Mouse (Mus musculus) MEL (cell line): ENCODE data around the gene Prdm9. TPM values are rescaled to one million over a fixed set of nuclear protein-coding genes. Genes with fewer than 3 reads are reported as not detected.

Experiments used
- DNase-seq: peaks from one replicate; pipeline ENCODE4 v3.0.0; 2011; ENCODE audit warnings: low read depth, low spot score
- H3K27ac ChIP-seq: 2 replicates; pipeline ENCODE4 v1.5.1; 2012; ENCODE audit warnings: low read depth, mild to moderate bottlenecking, control low read depth, low read length, moderate library complexity; ENCODE audit not compliant: control insufficient read depth
- H3K27me3 ChIP-seq, 2 experiments: fragments of 150-350 bp in 1 of 2; sonication (generic) in 1 of 2; 2 replicates each; pipeline ENCODE4 v1.6.1; 2012; ENCODE audit warnings: low read length in 2 of 2, mild to moderate bottlenecking in 2 of 2, improper control_type of control experiment in 1 of 2, moderate library complexity in 1 of 2; ENCODE audit not compliant: insufficient read depth in 2 of 2, control insufficient read depth in 1 of 2
- H3K36me3 ChIP-seq, 2 experiments: 2 replicates each; pipeline ENCODE4 v1.6.1; 2012 to 2014; ENCODE audit warnings: low read length in 2 of 2, improper control_type of control experiment in 1 of 2, inconsistent platforms in 1 of 2, mild to moderate bottlenecking in 1 of 2; ENCODE audit not compliant: insufficient read depth in 2 of 2, control insufficient read depth in 1 of 2
- H3K4me1 ChIP-seq, 2 experiments: fragments of 150-350 bp in 1 of 2; sonication (generic) in 1 of 2; 2 replicates each; pipeline ENCODE4 v1.6.1; 2012; ENCODE audit warnings: low read length in 2 of 2, improper control_type of control experiment in 1 of 2, mild to moderate bottlenecking in 1 of 2; ENCODE audit not compliant: insufficient read depth in 2 of 2, control insufficient read depth in 1 of 2
- H3K4me3 ChIP-seq, 2 experiments: fragments of 150-350 bp in 1 of 2; sonication (generic) in 1 of 2; 2 replicates each; pipeline ENCODE4 v1.5.1; 2012; ENCODE audit warnings: low read depth in 2 of 2, low read length in 2 of 2, mild to moderate bottlenecking in 2 of 2, moderate library complexity in 2 of 2, control low read depth in 1 of 2, improper control_type of control experiment in 1 of 2; ENCODE audit not compliant: control insufficient read depth in 1 of 2, insufficient read depth in 1 of 2
- H3K79me2 ChIP-seq: 2 replicates; pipeline ENCODE4 v1.6.1; 2012; ENCODE audit warnings: mild to moderate bottlenecking, low read length, moderate library complexity; ENCODE audit not compliant: control insufficient read depth, poor library complexity, insufficient read depth
- H3K9ac ChIP-seq: 2 replicates; pipeline ENCODE4 v1.6.1; 2012; ENCODE audit warnings: low read depth, mild to moderate bottlenecking, control low read depth, low read length, moderate library complexity; ENCODE audit not compliant: control insufficient read depth, poor library complexity, severe bottlenecking
- H3K9me3 ChIP-seq: fragments of 150-350 bp; sonication (generic); replicated peaks from 2 replicates; pipeline ENCODE4 v1.6.1; 2012; ENCODE audit warnings: mild to moderate bottlenecking, low read length, improper control_type of control experiment, moderate library complexity; ENCODE audit not compliant: insufficient read depth
- BHLHE40 ChIP-seq: IDR thresholded peaks from 2 replicates; pipeline ENCODE4 v1.6.1; 2012; ENCODE audit warnings: low read depth, mild to moderate bottlenecking, inconsistent platforms, low read length, improper control_type of control experiment, borderline replicate concordance
- CHD1 ChIP-seq: IDR thresholded peaks from 2 replicates; pipeline ENCODE4 v1.6.1; 2012; ENCODE audit warnings: low read depth, mild to moderate bottlenecking, inconsistent platforms, low read length, improper control_type of control experiment
- CHD2 ChIP-seq: IDR thresholded peaks from 2 replicates; pipeline ENCODE4 v1.6.1; 2011; ENCODE audit warnings: low read length, improper control_type of control experiment
- CTCF ChIP-seq, 3 experiments: IDR thresholded peaks in 2 of 3; conservative IDR thresholded peaks in 1 of 3; 2 replicates each; pipeline ENCODE4 v1.5.1; 2011 to 2012; ENCODE audit warnings: low read length in 3 of 3, low read depth in 2 of 3, mild to moderate bottlenecking in 2 of 3, improper control_type of control experiment in 1 of 3, inconsistent platforms in 1 of 3, mixed read lengths in 1 of 3, moderate library complexity in 1 of 3; ENCODE audit not compliant: control insufficient read depth in 1 of 3, insufficient read depth in 1 of 3, poor library complexity in 1 of 3, severe bottlenecking in 1 of 3
- E2F4 ChIP-seq: IDR thresholded peaks from 2 replicates; pipeline ENCODE4 v1.6.1; 2011; ENCODE audit warnings: low read depth, low read length, improper control_type of control experiment, borderline replicate concordance
- ELF1 ChIP-seq: IDR thresholded peaks from 2 replicates; pipeline ENCODE4 v1.6.1; 2014; ENCODE audit warnings: low read depth, mild to moderate bottlenecking, inconsistent platforms, low read length, improper control_type of control experiment, moderate library complexity
- EP300 ChIP-seq, 2 experiments: IDR thresholded peaks; 2 replicates each; pipeline ENCODE4 v1.6.1; 2011; ENCODE audit warnings: improper control_type of control experiment in 2 of 2, low read length in 2 of 2, low read depth in 1 of 2, mild to moderate bottlenecking in 1 of 2
- ETS1 ChIP-seq: IDR thresholded peaks from 2 replicates; pipeline ENCODE4 v1.6.1; 2012; ENCODE audit warnings: low read depth, mild to moderate bottlenecking, inconsistent platforms, low read length, improper control_type of control experiment, moderate library complexity
- GABPA ChIP-seq: IDR thresholded peaks from 2 replicates; pipeline ENCODE4 v1.6.1; 2012; ENCODE audit warnings: low read depth, mild to moderate bottlenecking, inconsistent platforms, low read length, improper control_type of control experiment, moderate library complexity
- GATA1 ChIP-seq: IDR thresholded peaks from 2 replicates; pipeline ENCODE4 v1.6.1; 2011; ENCODE audit warnings: low read depth, low read length, improper control_type of control experiment
- HCFC1 ChIP-seq: IDR thresholded peaks from 2 replicates; pipeline ENCODE4 v1.6.1; 2012; ENCODE audit warnings: low read depth, mild to moderate bottlenecking, inconsistent platforms, low read length, improper control_type of control experiment, moderate library complexity
- JUND ChIP-seq: IDR thresholded peaks from 2 replicates; pipeline ENCODE4 v1.6.1; 2011; ENCODE audit warnings: low read depth, mild to moderate bottlenecking, improper control_type of control experiment, low read length
- KAT2A ChIP-seq: conservative IDR thresholded peaks from 2 replicates; pipeline ENCODE4 v1.6.1; 2012; ENCODE audit warnings: low read depth, low read length, improper control_type of control experiment, inconsistent platforms
- MAFK ChIP-seq: IDR thresholded peaks from 2 replicates; pipeline ENCODE4 v1.6.1; 2011; ENCODE audit warnings: low read depth, mild to moderate bottlenecking, low read length, improper control_type of control experiment, borderline replicate concordance
- MAX ChIP-seq: IDR thresholded peaks from 2 replicates; pipeline ENCODE4 v1.6.1; 2011; ENCODE audit warnings: low read length, improper control_type of control experiment
- MAZ ChIP-seq: IDR thresholded peaks from 2 replicates; pipeline ENCODE4 v1.6.1; 2012; ENCODE audit warnings: low read depth, mild to moderate bottlenecking, inconsistent platforms, low read length, improper control_type of control experiment
- MEF2A ChIP-seq: IDR thresholded peaks from 2 replicates; pipeline ENCODE4 v1.6.1; 2014; ENCODE audit warnings: low read depth, mild to moderate bottlenecking, inconsistent platforms, low read length, improper control_type of control experiment; ENCODE audit not compliant: poor library complexity, insufficient replicate concordance, severe bottlenecking; ENCODE audit errors: extremely low read depth
- MXI1 ChIP-seq: IDR thresholded peaks from 2 replicates; pipeline ENCODE4 v1.6.1; 2011; ENCODE audit warnings: mild to moderate bottlenecking, low read depth, low read length, improper control_type of control experiment
- MYC ChIP-seq: IDR thresholded peaks from 2 replicates; pipeline ENCODE4 v1.6.1; 2011; ENCODE audit warnings: low read depth, mild to moderate bottlenecking, low read length, improper control_type of control experiment, moderate library complexity
- NELFE ChIP-seq: IDR thresholded peaks from 2 replicates; pipeline ENCODE4 v1.6.1; 2011; ENCODE audit warnings: low read depth, low read length, improper control_type of control experiment
- NRF1 ChIP-seq: IDR thresholded peaks from 2 replicates; pipeline ENCODE4 v1.6.1; 2014; ENCODE audit warnings: low read depth, mild to moderate bottlenecking, inconsistent platforms, low read length, improper control_type of control experiment, moderate library complexity; ENCODE audit not compliant: poor library complexity, insufficient read depth, severe bottlenecking
- POLR2A ChIP-seq, 2 experiments: IDR thresholded peaks; 2 replicates each; pipeline ENCODE4 v1.6.1; 2011 to 2012; ENCODE audit warnings: low read length in 2 of 2, mild to moderate bottlenecking in 2 of 2, control low read depth in 1 of 2, improper control_type of control experiment in 1 of 2, low read depth in 1 of 2, moderate library complexity in 1 of 2; ENCODE audit not compliant: control insufficient read depth in 1 of 2, insufficient read depth in 1 of 2, poor library complexity in 1 of 2
- POLR2AphosphoS2 ChIP-seq: IDR thresholded peaks from 2 replicates; pipeline ENCODE4 v1.6.1; 2011; ENCODE audit warnings: low read length, improper control_type of control experiment
- RAD21 ChIP-seq: IDR thresholded peaks from 2 replicates; pipeline ENCODE4 v1.6.1; 2011; ENCODE audit warnings: mild to moderate bottlenecking, low read depth, low read length, improper control_type of control experiment
- RCOR1 ChIP-seq: IDR thresholded peaks from 2 replicates; pipeline ENCODE4 v1.6.1; 2012; ENCODE audit warnings: low read depth, mild to moderate bottlenecking, inconsistent platforms, low read length, improper control_type of control experiment
- SIN3A ChIP-seq: IDR thresholded peaks from 2 replicates; pipeline ENCODE4 v1.6.1; 2012; ENCODE audit warnings: low read length, improper control_type of control experiment, inconsistent platforms
- SMC3 ChIP-seq: IDR thresholded peaks from 2 replicates; pipeline ENCODE4 v1.6.1; 2011; ENCODE audit warnings: low read depth, low read length, improper control_type of control experiment
- TAL1 ChIP-seq: IDR thresholded peaks from 2 replicates; pipeline ENCODE4 v1.6.1; 2012; ENCODE audit warnings: mild to moderate bottlenecking, inconsistent platforms, low read length, moderate library complexity, mixed read lengths
- TBP ChIP-seq: IDR thresholded peaks from 2 replicates; pipeline ENCODE4 v1.8.0; 2011; ENCODE audit warnings: low read depth, low read length, improper control_type of control experiment
- TCF12 ChIP-seq: IDR thresholded peaks from 2 replicates; pipeline ENCODE4 v1.6.1; 2014; ENCODE audit warnings: low read depth, mild to moderate bottlenecking, inconsistent platforms, low read length, improper control_type of control experiment, moderate library complexity
- UBTF ChIP-seq: IDR thresholded peaks from 2 replicates; pipeline ENCODE4 v1.6.1; 2012; ENCODE audit warnings: low read depth, mild to moderate bottlenecking, inconsistent platforms, low read length, improper control_type of control experiment, moderate library complexity, borderline replicate concordance; ENCODE audit not compliant: insufficient read depth
- USF1 ChIP-seq: IDR thresholded peaks from 2 replicates; pipeline ENCODE4 v1.6.1; 2014; ENCODE audit warnings: low read depth, mild to moderate bottlenecking, inconsistent platforms, low read length, improper control_type of control experiment, moderate library complexity
- USF2 ChIP-seq, 2 experiments: IDR thresholded peaks; 2 replicates each; pipeline ENCODE4 v1.6.1; 2011 to 2012; ENCODE audit warnings: improper control_type of control experiment in 2 of 2, low read length in 2 of 2, borderline replicate concordance in 1 of 2, inconsistent platforms in 1 of 2, low read depth in 1 of 2, mild to moderate bottlenecking in 1 of 2; ENCODE audit not compliant: insufficient read depth in 1 of 2
- ZC3H11A ChIP-seq: IDR thresholded peaks from 2 replicates; pipeline ENCODE4 v1.6.1; 2012; ENCODE audit warnings: low read depth, mild to moderate bottlenecking, inconsistent platforms, low read length, improper control_type of control experiment
- ZKSCAN1 ChIP-seq: IDR thresholded peaks from 2 replicates; pipeline ENCODE4 v1.6.1; 2012; ENCODE audit warnings: low read depth, mild to moderate bottlenecking, inconsistent platforms, low read length, improper control_type of control experiment, moderate library complexity
- ZMIZ1 ChIP-seq: IDR thresholded peaks from 2 replicates; pipeline ENCODE4 v1.6.1; 2012; ENCODE audit warnings: low read depth, mild to moderate bottlenecking, inconsistent platforms, low read length, improper control_type of control experiment, moderate library complexity
- polyA plus RNA-seq, 2 experiments: library from polyadenylated mRNA; stranded (reverse) in 1 of 2; unstranded in 1 of 2; fragments of >175 nt in 1 of 2; fragments of >200 nt in 1 of 2; gene quantifications; 2 replicates each; pipeline versions ENCODE4 v1.2.1 to v1.2.4; 2012; ENCODE audit warnings: low replicate concordance in 2 of 2, low read depth in 1 of 2; ENCODE audit not compliant: insufficient read length in 2 of 2, insufficient read depth in 1 of 2, missing spikeins in 1 of 2
- total RNA-seq: library from RNA; depleted of rRNA; stranded (reverse); fragments of 300-350 nt; gene quantifications from 2 replicates; pipeline ENCODE4 v1.2.3, GENCODE M21; 2012

Gene Prdm9
- total and polyA plus RNA-seq, 3 experiments = 1.6 to 42.2 (median 3.5) TPM

DNA sequence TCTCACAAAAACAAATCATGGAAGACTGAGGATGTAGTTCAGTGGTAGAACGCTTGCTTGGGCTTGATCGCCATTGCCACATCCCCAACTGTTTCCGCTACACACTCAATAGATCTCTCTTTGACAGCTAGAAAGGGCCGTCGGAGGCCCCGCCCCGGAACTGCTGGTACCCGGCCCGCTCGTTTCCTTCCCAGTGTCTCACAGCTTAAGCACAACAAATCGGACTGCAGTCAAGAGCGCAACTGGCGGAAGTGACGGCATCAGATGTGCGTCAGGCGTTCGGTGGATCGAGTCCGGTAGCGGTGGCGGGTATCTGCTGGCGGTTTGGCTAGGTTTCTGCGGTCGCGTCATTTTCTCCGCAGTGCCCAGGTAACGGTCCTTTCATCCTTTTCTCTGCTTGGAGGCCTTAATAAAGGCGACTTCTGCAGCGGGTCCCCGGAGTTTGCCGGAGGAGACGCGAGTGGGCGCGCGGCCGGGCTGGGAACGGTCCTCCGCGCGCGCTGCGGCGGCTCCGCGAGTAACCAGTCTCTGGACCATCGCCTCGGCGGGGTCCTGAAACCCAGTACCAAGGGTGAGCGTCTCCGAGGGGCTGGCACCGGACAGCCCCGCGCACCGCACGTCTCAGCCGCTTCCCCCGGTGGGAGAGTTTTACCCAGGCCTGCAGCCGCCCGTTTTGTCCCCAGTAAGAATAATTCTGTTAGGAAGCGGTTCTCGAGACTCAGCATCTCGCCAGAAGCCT, 64.3 kb downstream of the Prdm9 start, which contains the start of the genes Psmb1 and Tbp:
TSS of gene Psmb1 (minus strand) at position 96 of the 739 bp plus-strand sequence.
TSS of gene Tbp (plus strand) at position 233 of the 739 bp plus-strand sequence.
- H3K9me3 ChIP-seq = no peaks in the 10 kb centered on the region
- H3K4me3 ChIP-seq = peak within 1 kb of the TSS; percentile 75 to 89
- H3K27ac ChIP-seq = peak within 1 kb of the TSS; percentile 85
- peak within 1 kb of the TSS; percentile 88 for H3K9ac ChIP-seq
- peaks cover 0 to 11% of the 10 kb centered on the region in 2 experiments; a peak in 3 of 4 replicates for H3K4me1 ChIP-seq
- H3K79me2 ChIP-seq = peaks cover 44% of the 10 kb centered on the region
- peak; percentile 99 for DNase-seq
- no peaks in the 10 kb centered on the region for H3K27me3 ChIP-seq
- H3K36me3 ChIP-seq = peaks cover 14 to 28% of the 10 kb centered on the region in 2 experiments
- TF ChIP-seq HCFC1 = peak; percentile 97
- TF ChIP-seq CTCF (IDR thresholded peaks at IDR 0.05 in 2 of 3, conservative IDR thresholded peaks at IDR 0.05 in 1 of 3; ENCODE audit: control insufficient read depth in 1 of 3, insufficient read depth in 1 of 3, low read depth in 2 of 3, low read length in 3 of 3, poor library complexity in 1 of 3, severe bottlenecking in 1 of 3) = no peak
- peak; percentile 56 to 84; a peak in 3 of 4 replicates for TF ChIP-seq POLR2A (IDR thresholded peaks at IDR 0.05; ENCODE audit: control insufficient read depth in 1 of 2, insufficient read depth in 1 of 2, low read depth in 1 of 2, low read length in 2 of 2, poor library complexity in 1 of 2)
- peak; percentile 82 for TF ChIP-seq ETS1
- TF ChIP-seq TCF12 = peak; percentile 71
- TF ChIP-seq RAD21 = no peak
- no peak for TF ChIP-seq NRF1
- TF ChIP-seq NELFE = peak; percentile 84
- TF ChIP-seq MYC = no peak; the same call in 1 of the 2 replicates
- TF ChIP-seq MAZ = no peak; the same call in 1 of the 2 replicates
- TF ChIP-seq ZKSCAN1 = no peak
- TF ChIP-seq TBP = peak; percentile 87
- peak in 1 of 2 experiments; percentile 52; a peak in 1 of 4 replicates for TF ChIP-seq EP300 (IDR thresholded peaks at IDR 0.05; ENCODE audit: low read depth in 1 of 2, low read length in 2 of 2)
- peak; percentile 75 for TF ChIP-seq KAT2A
- peak; percentile 99 for TF ChIP-seq SIN3A
- TF ChIP-seq CHD2 = no peak
- no peak for TF ChIP-seq TAL1
- TF ChIP-seq MAFK = no peak
- TF ChIP-seq USF2 (IDR thresholded peaks at IDR 0.05; ENCODE audit: borderline replicate concordance in 1 of 2, insufficient read depth in 1 of 2, low read depth in 1 of 2, low read length in 2 of 2) = no peak
- peak; percentile 67 for TF ChIP-seq MAX
- no peak for TF ChIP-seq GATA1
- TF ChIP-seq USF1 = peak; percentile 48
- TF ChIP-seq MEF2A = no peak
- TF ChIP-seq UBTF = 0 out of 2 replicates have a peak, but pooled peaks have one; percentile 69
- TF ChIP-seq JUND = no peak
- no peak for TF ChIP-seq GABPA
- peak; percentile 91 for TF ChIP-seq ELF1
- TF ChIP-seq MXI1 = peak; percentile 95
- TF ChIP-seq ZMIZ1 = peak; percentile 33
- no peak; the same call in 1 of the 2 replicates for TF ChIP-seq RCOR1
- TF ChIP-seq ZC3H11A = no peak
- no peak for TF ChIP-seq E2F4
- peak; percentile 72; the same call in 1 of the 2 replicates for TF ChIP-seq POLR2AphosphoS2
- no peak for TF ChIP-seq CHD1
- TF ChIP-seq SMC3 = no peak
- TF ChIP-seq BHLHE40 = no peak
